Mouse (Mus musculus) MEL (cell line): ENCODE data around the gene Ttpal. TPM values are rescaled to one million over a fixed set of nuclear protein-coding genes. Genes with fewer than 3 reads are reported as not detected.

Source experiments
- DNase-seq: peaks from one replicate; pipeline ENCODE4 v3.0.0; 2011; ENCODE audit warnings: low read depth, low spot score
- H3K27ac ChIP-seq: 2 replicates; pipeline ENCODE4 v1.5.1; 2012; ENCODE audit warnings: low read depth, mild to moderate bottlenecking, control low read depth, low read length, moderate library complexity; ENCODE audit not compliant: control insufficient read depth
- H3K27me3 ChIP-seq, 2 experiments: fragments of 150-350 bp in 1 of 2; sonication (generic) in 1 of 2; 2 replicates each; pipeline ENCODE4 v1.6.1; 2012; ENCODE audit warnings: low read length in 2 of 2, mild to moderate bottlenecking in 2 of 2, improper control_type of control experiment in 1 of 2, moderate library complexity in 1 of 2; ENCODE audit not compliant: insufficient read depth in 2 of 2, control insufficient read depth in 1 of 2
- H3K36me3 ChIP-seq, 2 experiments: 2 replicates each; pipeline ENCODE4 v1.6.1; 2012 to 2014; ENCODE audit warnings: low read length in 2 of 2, improper control_type of control experiment in 1 of 2, inconsistent platforms in 1 of 2, mild to moderate bottlenecking in 1 of 2; ENCODE audit not compliant: insufficient read depth in 2 of 2, control insufficient read depth in 1 of 2
- H3K4me1 ChIP-seq, 2 experiments: fragments of 150-350 bp in 1 of 2; sonication (generic) in 1 of 2; 2 replicates each; pipeline ENCODE4 v1.6.1; 2012; ENCODE audit warnings: low read length in 2 of 2, improper control_type of control experiment in 1 of 2, mild to moderate bottlenecking in 1 of 2; ENCODE audit not compliant: insufficient read depth in 2 of 2, control insufficient read depth in 1 of 2
- H3K4me3 ChIP-seq, 2 experiments: fragments of 150-350 bp in 1 of 2; sonication (generic) in 1 of 2; 2 replicates each; pipeline ENCODE4 v1.5.1; 2012; ENCODE audit warnings: low read depth in 2 of 2, low read length in 2 of 2, mild to moderate bottlenecking in 2 of 2, moderate library complexity in 2 of 2, control low read depth in 1 of 2, improper control_type of control experiment in 1 of 2; ENCODE audit not compliant: control insufficient read depth in 1 of 2, insufficient read depth in 1 of 2
- H3K79me2 ChIP-seq: 2 replicates; pipeline ENCODE4 v1.6.1; 2012; ENCODE audit warnings: mild to moderate bottlenecking, low read length, moderate library complexity; ENCODE audit not compliant: control insufficient read depth, poor library complexity, insufficient read depth
- H3K9ac ChIP-seq: 2 replicates; pipeline ENCODE4 v1.6.1; 2012; ENCODE audit warnings: low read depth, mild to moderate bottlenecking, control low read depth, low read length, moderate library complexity; ENCODE audit not compliant: control insufficient read depth, poor library complexity, severe bottlenecking
- H3K9me3 ChIP-seq: fragments of 150-350 bp; sonication (generic); replicated peaks from 2 replicates; pipeline ENCODE4 v1.6.1; 2012; ENCODE audit warnings: mild to moderate bottlenecking, low read length, improper control_type of control experiment, moderate library complexity; ENCODE audit not compliant: insufficient read depth
- BHLHE40 ChIP-seq: IDR thresholded peaks from 2 replicates; pipeline ENCODE4 v1.6.1; 2012; ENCODE audit warnings: low read depth, mild to moderate bottlenecking, inconsistent platforms, low read length, improper control_type of control experiment, borderline replicate concordance
- CTCF ChIP-seq, 3 experiments: IDR thresholded peaks in 2 of 3; conservative IDR thresholded peaks in 1 of 3; 2 replicates each; pipeline ENCODE4 v1.5.1; 2011 to 2012; ENCODE audit warnings: low read length in 3 of 3, low read depth in 2 of 3, mild to moderate bottlenecking in 2 of 3, improper control_type of control experiment in 1 of 3, inconsistent platforms in 1 of 3, mixed read lengths in 1 of 3, moderate library complexity in 1 of 3; ENCODE audit not compliant: control insufficient read depth in 1 of 3, insufficient read depth in 1 of 3, poor library complexity in 1 of 3, severe bottlenecking in 1 of 3
- EP300 ChIP-seq, 2 experiments: IDR thresholded peaks; 2 replicates each; pipeline ENCODE4 v1.6.1; 2011; ENCODE audit warnings: improper control_type of control experiment in 2 of 2, low read length in 2 of 2, low read depth in 1 of 2, mild to moderate bottlenecking in 1 of 2
- ETS1 ChIP-seq: IDR thresholded peaks from 2 replicates; pipeline ENCODE4 v1.6.1; 2012; ENCODE audit warnings: low read depth, mild to moderate bottlenecking, inconsistent platforms, low read length, improper control_type of control experiment, moderate library complexity
- MAX ChIP-seq: IDR thresholded peaks from 2 replicates; pipeline ENCODE4 v1.6.1; 2011; ENCODE audit warnings: low read length, improper control_type of control experiment
- MEF2A ChIP-seq: IDR thresholded peaks from 2 replicates; pipeline ENCODE4 v1.6.1; 2014; ENCODE audit warnings: low read depth, mild to moderate bottlenecking, inconsistent platforms, low read length, improper control_type of control experiment; ENCODE audit not compliant: poor library complexity, insufficient replicate concordance, severe bottlenecking; ENCODE audit errors: extremely low read depth
- POLR2AphosphoS5 ChIP-seq: IDR thresholded peaks from 2 replicates; pipeline ENCODE4 v1.6.1; 2012; ENCODE audit warnings: low read depth, borderline replicate concordance, mild to moderate bottlenecking, inconsistent platforms, low read length, moderate library complexity, mixed read lengths
- TBP ChIP-seq: IDR thresholded peaks from 2 replicates; pipeline ENCODE4 v1.8.0; 2011; ENCODE audit warnings: low read depth, low read length, improper control_type of control experiment
- USF2 ChIP-seq, 2 experiments: IDR thresholded peaks; 2 replicates each; pipeline ENCODE4 v1.6.1; 2011 to 2012; ENCODE audit warnings: improper control_type of control experiment in 2 of 2, low read length in 2 of 2, borderline replicate concordance in 1 of 2, inconsistent platforms in 1 of 2, low read depth in 1 of 2, mild to moderate bottlenecking in 1 of 2; ENCODE audit not compliant: insufficient read depth in 1 of 2
- ZNF384 ChIP-seq: IDR thresholded peaks from 2 replicates; pipeline ENCODE4 v1.6.1; 2012; ENCODE audit warnings: low read depth, mild to moderate bottlenecking, inconsistent platforms, low read length, improper control_type of control experiment
- polyA plus RNA-seq, 2 experiments: library from polyadenylated mRNA; stranded (reverse) in 1 of 2; unstranded in 1 of 2; fragments of >175 nt in 1 of 2; fragments of >200 nt in 1 of 2; gene quantifications; 2 replicates each; pipeline versions ENCODE4 v1.2.1 to v1.2.4; 2012; ENCODE audit warnings: low replicate concordance in 2 of 2, low read depth in 1 of 2; ENCODE audit not compliant: insufficient read length in 2 of 2, insufficient read depth in 1 of 2, missing spikeins in 1 of 2
- total RNA-seq: library from RNA; depleted of rRNA; stranded (reverse); fragments of 300-350 nt; gene quantifications from 2 replicates; pipeline ENCODE4 v1.2.3, GENCODE M21; 2012; rRNA removed

The Ttpal gene
- total and polyA plus RNA-seq, 3 experiments = 18.9 to 20.4 TPM; not detected in 1

DNA sequence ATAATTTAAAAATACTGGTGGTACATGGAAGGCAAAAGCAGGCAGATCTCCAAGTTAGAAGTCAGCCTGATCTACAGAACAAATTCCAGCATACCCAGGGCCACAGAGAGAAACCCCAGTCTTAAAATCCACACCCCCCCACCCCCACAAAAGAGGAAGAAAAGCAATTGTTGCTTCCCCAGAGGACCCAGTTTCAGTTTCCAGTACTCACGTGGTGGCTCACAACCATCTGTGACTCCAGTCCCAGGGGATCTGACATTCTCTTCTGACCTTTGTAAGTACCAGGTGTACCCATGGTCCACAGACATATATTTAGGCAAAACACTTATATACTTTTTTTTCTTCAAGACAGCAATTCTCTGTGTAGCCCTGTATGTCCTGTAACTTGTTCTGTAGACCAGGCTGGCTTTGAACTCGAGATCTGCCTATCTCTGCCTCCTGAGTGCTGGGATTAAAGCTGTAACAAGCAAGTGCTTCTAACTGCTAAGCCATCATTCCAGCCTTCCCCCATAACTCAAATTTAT is 60.6 kb downstream of the Ttpal start (continued):
- TF ChIP-seq USF2 (IDR thresholded peaks at IDR 0.05; ENCODE audit: borderline replicate concordance in 1 of 2, insufficient read depth in 1 of 2, low read depth in 1 of 2, low read length in 2 of 2) = no peak

DNA sequence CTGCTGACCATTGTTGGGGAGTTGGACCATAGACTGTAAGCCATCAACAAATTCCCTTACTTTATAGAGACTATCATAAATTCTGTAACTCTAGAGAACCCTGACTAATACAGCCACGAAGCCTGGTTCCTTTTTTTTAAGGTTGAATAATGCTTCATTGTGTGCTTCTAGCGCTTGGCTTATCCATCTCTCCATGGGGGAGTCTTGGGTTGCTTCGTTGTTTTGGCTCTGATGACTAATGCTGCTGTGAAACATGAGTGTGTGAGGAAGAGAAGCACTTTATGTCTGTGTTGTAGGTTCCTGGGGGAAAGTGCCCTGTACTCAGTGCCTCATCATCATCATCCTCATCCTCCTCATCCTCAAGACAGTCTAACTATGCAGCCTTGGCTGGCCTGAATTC is 61.8 kb downstream of the Ttpal start:
- peaks cover 0 to 23% of the 10 kb centered on the region in 2 experiments; a peak in 2 of 4 replicates for H3K36me3 ChIP-seq
- TF ChIP-seq MEF2A (no peak), MAX (no peak), EP300 (IDR thresholded peaks at IDR 0.05; ENCODE audit: low read depth in 1 of 2, low read length in 2 of 2) (peak in 1 of 2 experiments; percentile 52; a peak in 1 of 4 replicates), POLR2AphosphoS5 (no peak), ZNF384 (0 out of 2 replicates have a peak, but pooled peaks have one; percentile 19)
- H3K4me1 ChIP-seq = peaks cover 2 to 33% of the 10 kb centered on the region in 2 experiments; a peak in 3 of 4 replicates
- peak overlapping the region; percentile 39; the same call in 1 of the 2 replicates for H3K27ac ChIP-seq
- H3K9ac ChIP-seq = no peak overlapping the region
- no peaks in the 10 kb centered on the region for H3K27me3 ChIP-seq
- no peak overlapping the region for H3K4me3 ChIP-seq
- peak; percentile 72 for DNase-seq
- no peaks in the 10 kb centered on the region for H3K9me3 ChIP-seq
- H3K79me2 ChIP-seq = peaks cover 33% of the 10 kb centered on the region

DNA sequence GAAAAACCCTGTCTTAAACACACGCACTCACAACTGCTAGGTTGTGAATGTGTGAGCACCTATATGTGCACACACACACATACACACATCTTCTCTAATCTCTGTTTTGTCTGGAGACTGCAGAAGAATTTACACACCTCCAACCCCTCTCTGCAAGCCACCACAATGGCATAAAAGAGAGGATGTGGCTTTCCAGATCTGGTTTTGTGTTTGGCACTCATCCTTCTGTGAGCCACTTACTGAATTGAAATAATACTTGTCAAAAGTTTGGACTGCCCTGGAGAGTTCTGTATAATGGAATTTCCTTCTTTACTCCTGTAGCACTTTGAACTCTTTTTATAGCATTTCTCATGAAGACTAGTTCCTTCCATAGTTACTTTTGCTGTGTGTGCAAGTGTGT is 64.9 kb downstream of the Ttpal start:
- H3K4me1 ChIP-seq = peaks cover 2 to 23% of the 10 kb centered on the region in 2 experiments; a peak in 3 of 4 replicates
- H3K9ac ChIP-seq = no peak overlapping the region
- no peaks in the 10 kb centered on the region for H3K27me3 ChIP-seq
- H3K9me3 ChIP-seq = no peaks in the 10 kb centered on the region
- H3K27ac ChIP-seq = no peak overlapping the region
- H3K4me3 ChIP-seq = no peak overlapping the region
- peaks cover 0 to 15% of the 10 kb centered on the region in 2 experiments; a peak in 3 of 4 replicates for H3K36me3 ChIP-seq
- no peak for DNase-seq
- TF ChIP-seq POLR2AphosphoS5 (no peak), BHLHE40 (no peak), TBP (no peak), ETS1 (no peak), CTCF (IDR thresholded peaks at IDR 0.05 in 2 of 3, conservative IDR thresholded peaks at IDR 0.05 in 1 of 3; ENCODE audit: control insufficient read depth in 1 of 3, insufficient read depth in 1 of 3, low read depth in 2 of 3, low read length in 3 of 3, poor library complexity in 1 of 3, severe bottlenecking in 1 of 3) (no peak), EP300 (IDR thresholded peaks at IDR 0.05; ENCODE audit: low read depth in 1 of 2, low read length in 2 of 2) (no peak)
- TF ChIP-seq, all 39 proteins: peak for 0
- peaks cover 14% of the 10 kb centered on the region for H3K79me2 ChIP-seq

Other genes with a start within 250 kb of the Ttpal start
- gene Jph2, start 204.3 kb upstream of the Ttpal start, total RNA-seq = 0.03 and 0.04 TPM in 2 replicates
- gene Jph2, start 204.3 kb upstream of the Ttpal start, polyA plus RNA-seq = under 1 TPM in 1 of 2 experiments, not detected in 1; 0.19 TPM
- gene Oser1, start 177.6 kb upstream of the Ttpal start, total RNA-seq = 42.3 and 43.8 TPM in 2 replicates
- 10 to 100 TPM in 1 of 2 experiments, not detected in 1; 53.9 TPM for gene Oser1, start 177.6 kb upstream of the Ttpal start, polyA plus RNA-seq
- gene Gdap1l1, start 163.8 kb upstream of the Ttpal start, total RNA-seq = not detected in 2 replicates
- gene Gdap1l1, start 163.8 kb upstream of the Ttpal start, polyA plus RNA-seq = not detected
- 7.6 and 10.6 TPM in 2 replicates for gene Fitm2, start 129.7 kb upstream of the Ttpal start, total RNA-seq
- gene Fitm2, start 129.7 kb upstream of the Ttpal start, polyA plus RNA-seq = 10 to 100 TPM in 1 of 2 experiments, 1 to 10 TPM in 1; 6.6 to 60.9 TPM
- not detected in 2 replicates for gene R3hdml, start 110.0 kb upstream of the Ttpal start, total RNA-seq
- not detected for gene R3hdml, start 110.0 kb upstream of the Ttpal start, polyA plus RNA-seq
- 0.29 and 0.39 TPM in 2 replicates for gene Hnf4a, start 95.5 kb upstream of the Ttpal start, total RNA-seq
- 1 to 10 TPM in 1 of 2 experiments, not detected in 1; 1.1 TPM for gene Hnf4a, start 95.5 kb upstream of the Ttpal start, polyA plus RNA-seq
- 326 and 348 TPM in 2 replicates for gene Serinc3, start 42.8 kb downstream of the Ttpal start, total RNA-seq
- gene Serinc3, start 42.8 kb downstream of the Ttpal start, polyA plus RNA-seq = 100 to 1,000 TPM; 637 to 650 TPM
- 74.6 and 79.5 TPM in 2 replicates for gene Pkig, start 56.1 kb downstream of the Ttpal start, total RNA-seq
- gene Pkig, start 56.1 kb downstream of the Ttpal start, polyA plus RNA-seq = 100 to 1,000 TPM in 1 of 2 experiments, not detected in 1; 160 TPM
- gene Ada, start 147.9 kb downstream of the Ttpal start, total RNA-seq = 35.1 and 36.7 TPM in 2 replicates
- gene Ada, start 147.9 kb downstream of the Ttpal start, polyA plus RNA-seq = 10 to 100 TPM in 1 of 2 experiments, not detected in 1; 36.5 TPM
- not detected in 2 replicates for gene Ccn5, start 218.5 kb downstream of the Ttpal start, total RNA-seq
- not detected for gene Ccn5, start 218.5 kb downstream of the Ttpal start, polyA plus RNA-seq